Mouse (Mus musculus) embryonic stem cell, embryonic (primary cell): ENCODE measurements at regions not wholly inside any gene's neighbourhood (a gene's known extent, or its start where the extent isn't known, plus 50 kb on each side); places are given as distances from the start of the nearest gene placed in this dataset.

Experiments
- CTCF ChIA-PET, 4 experiments: fragments of 300-600 bp in 2 of 4; fragments of 350-600 bp in 2 of 4; sonication (Branson Sonifier 250); formaldehyde crosslinking; loops; one replicate each; lab custom pipeline; 2022; ENCODE audit warnings: inconsistent platforms in 2 of 4; lab: Charles Lee
- POLR2A ChIA-PET, 4 experiments: fragments of 300-600 bp in 2 of 4; fragments of 350-600 bp in 2 of 4; sonication (Branson Sonifier 250); formaldehyde crosslinking; loops; one replicate each; lab custom pipeline; 2022; ENCODE audit warnings: antibody characterized with exemption in 4 of 4, inconsistent platforms in 1 of 4; lab: Charles Lee

- ChIA-PET POLR2A (interaction anchor here in 2 of 4 experiments (0.6 to 1.5 kb wide), 5 partner anchors 8 to 146 kb away, joined by 3 to 5 read pairs (median 4); no protein-coding TSS in a partner anchor), CTCF (interaction anchor here in 2 of 4 experiments (0.5 to 1.5 kb wide), 2 partner anchors 24 to 244 kb away, joined by 3 to 5 read pairs; no protein-coding TSS in a partner anchor)
These were observed 72.4 kb downstream of the Nupl2 start for GRCm38 (mm10) chr5:24237201-24237600.

DNA sequence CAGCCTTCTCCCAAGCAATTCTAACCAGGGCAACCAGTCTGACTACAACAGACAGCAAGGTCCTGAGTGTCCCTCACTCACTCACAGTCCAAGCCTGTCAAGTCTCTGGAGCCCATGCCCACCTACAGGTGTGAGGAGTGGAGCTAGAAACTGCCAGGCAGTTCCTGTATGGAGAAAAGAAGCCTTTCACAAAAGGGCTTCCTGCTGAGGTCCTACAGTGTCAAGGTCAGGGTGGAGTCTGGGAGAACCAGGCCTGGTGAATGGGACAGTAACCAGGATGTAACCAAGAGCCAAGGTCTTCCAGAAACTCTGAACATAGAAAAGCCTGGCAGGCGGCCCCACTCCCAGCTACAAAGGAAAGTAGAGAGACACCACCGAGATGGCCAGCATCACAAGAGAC lies 74.2 kb downstream of the Nupl2 start:
- ChIA-PET CTCF (interaction anchor here (0.5 to 1.5 kb wide), 5 partner anchors 51 to 247 kb away, joined by 3 to 4 read pairs (median 3); no protein-coding TSS in a partner anchor), POLR2A (interaction anchor here in 3 of 4 experiments (0.6 to 2.2 kb wide), 5 partner anchors 10 to 26 kb away, joined by 3 to 6 read pairs (median 4); no protein-coding TSS in a partner anchor)

GRCm38 (mm10) chr5:24244211-24244610 lies 79.4 kb downstream of the Nupl2 start:
- CTCF ChIA-PET, result interaction anchor here in 1 of 4 experiments (0.9 kb wide), 1 partner anchor 150 kb away, joined by 6 read pairs; no protein-coding TSS in a partner anchor
- POLR2A ChIA-PET, result interaction anchor here in 2 of 4 experiments (0.9 to 1.0 kb wide), 3 partner anchors 30 to 400 kb away, joined by 3 to 4 read pairs (median 3); partner anchors contain the start of gene Tomm7 (in 1 of the 2)

GRCm38 (mm10) chr5:24255421-24255820 lies 90.7 kb downstream of the Nupl2 start:
- POLR2A ChIA-PET, result interaction anchor here in 1 of 4 experiments (1.1 kb wide), 1 partner anchor 12 kb away, joined by 3 read pairs; no protein-coding TSS in a partner anchor

DNA sequence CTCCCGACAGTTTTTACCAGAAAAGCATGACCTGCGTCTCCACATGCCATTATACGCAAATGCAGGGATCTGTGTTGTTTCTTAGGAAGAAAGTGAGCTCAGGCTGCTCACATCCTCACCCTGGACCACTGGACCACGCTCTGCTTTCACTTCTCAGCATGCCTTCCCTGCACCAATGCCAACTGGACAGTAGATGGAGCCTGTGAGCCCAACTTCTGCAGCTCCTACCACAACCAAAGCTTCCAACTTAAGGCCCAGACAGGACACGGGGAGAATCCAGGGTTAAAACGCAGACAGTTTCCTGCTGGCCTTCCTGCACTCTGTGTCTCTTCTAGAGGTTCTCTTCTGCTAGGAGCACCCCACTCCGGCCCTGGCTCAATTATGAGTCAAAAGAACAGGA lies 90.3 kb downstream of the Kcnh2 start:
- ChIA-PET CTCF (interaction anchor here (0.5 to 3.3 kb wide), 45 partner anchors 16 to 1272 kb away, joined by 3 to 27 read pairs (median 3); partner anchors contain the start of genes Abcb8 (in 1 of the 4) and Fastk (in 1 of the 4)), POLR2A (interaction anchor here in 2 of 4 experiments (0.8 to 1.9 kb wide), 10 partner anchors 23 to 316 kb away, joined by 3 to 11 read pairs (median 4); partner anchors contain the start of genes Abcb8 (in 1 of the 2) and Abcf2 (in 1 of the 2))

More at GRCm38 (mm10) chr5:24255421-24255820, 90.7 kb downstream of the Nupl2 start:
- CTCF ChIA-PET, result no interaction called here

DNA sequence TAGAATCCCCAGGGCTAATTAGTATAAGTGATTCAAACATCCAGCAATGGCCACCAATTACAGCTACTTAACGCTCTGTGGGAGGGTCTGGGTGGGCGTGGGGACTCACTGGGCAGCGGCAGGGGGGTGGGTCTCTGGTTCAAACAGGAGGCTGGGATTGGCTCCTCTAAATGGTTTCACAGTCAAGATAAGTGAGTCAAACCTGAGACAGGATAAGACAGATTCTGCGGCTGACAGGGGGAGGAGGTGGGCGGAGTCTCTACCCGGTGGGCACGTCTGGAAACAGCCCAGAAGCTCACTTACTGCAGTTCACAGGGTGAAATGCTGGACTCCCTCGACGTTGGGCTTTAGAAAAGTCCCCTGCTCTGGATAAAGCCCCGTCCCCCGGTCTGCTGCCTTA lies 89.3 kb downstream of the Kcnh2 start:
- POLR2A ChIA-PET, result interaction anchor here in 3 of 4 experiments (0.5 to 1.9 kb wide), 13 partner anchors 36 to 747 kb away, joined by 3 to 11 read pairs (median 3); partner anchors contain the start of genes Abcb8 (in 1 of the 3) and Abcf2 (in 1 of the 3)
- CTCF ChIA-PET, result interaction anchor here in 3 of 4 experiments (0.6 to 3.3 kb wide), 11 partner anchors 27 to 183 kb away, joined by 3 to 27 read pairs (median 5); partner anchors contain the start of genes Abcb8 (in 1 of the 3) and Fastk (in 1 of the 3)

GRCm38 (mm10) chr5:24264151-24264550 lies 87.3 kb downstream of the Kcnh2 start:
- ChIA-PET CTCF (interaction anchor here in 3 of 4 experiments (0.6 to 2.8 kb wide), 10 partner anchors 39 to 842 kb away, joined by 3 to 29 read pairs (median 4); partner anchors contain the start of gene Abcb8 (in 2 of the 3)), POLR2A (interaction anchor here in 2 of 4 experiments (0.7 to 1.8 kb wide), 2 partner anchors 25 to 94 kb away, joined by 3 to 6 read pairs; no protein-coding TSS in a partner anchor)

GRCm38 (mm10) chr5:24265431-24265830 lies 86.0 kb downstream of the Kcnh2 start:
- ChIA-PET CTCF (interaction anchor here (0.6 to 3.2 kb wide), 20 partner anchors 42 to 218 kb away, joined by 3 to 29 read pairs (median 4); partner anchors contain the start of gene Abcb8 (in 1 of the 4)), POLR2A (interaction anchor here in 3 of 4 experiments (0.6 to 1.8 kb wide), 10 partner anchors 58 to 219 kb away, joined by 3 to 5 read pairs (median 3); partner anchors contain the start of gene Nos3 (in 1 of the 3))

- CTCF ChIA-PET, result interaction anchor here (0.6 to 3.2 kb wide), 38 partner anchors 11 to 215 kb away, joined by 3 to 29 read pairs (median 3); partner anchors contain the start of gene Abcb8 (in 1 of the 4)
- POLR2A ChIA-PET, result interaction anchor here (0.6 to 1.8 kb wide), 17 partner anchors 11 to 422 kb away, joined by 3 to 7 read pairs (median 4); partner anchors contain the start of genes Abcb8 (in 1 of the 4), Klhl7 (in 1 of the 4), Nos3 (in 1 of the 4) and Tomm7 (in 1 of the 4)
These were observed 84.8 kb downstream of the Kcnh2 start for GRCm38 (mm10) chr5:24266344-24267295.
